Mouse (Mus musculus) gastrocnemius, adult 2 months (tissue): ENCODE data around the gene B4galnt1. TPM values are rescaled to one million over a fixed set of nuclear protein-coding genes. Genes with fewer than 3 reads are reported as not detected.

Source experiments
- DNase-seq: peaks from one replicate; pipeline ENCODE4 v3.0.0; 2022
- H3K27ac ChIP-seq: fragments of 200-600 bp; 2 replicates; pipeline ENCODE4 v1.8.1; 2022; ENCODE audit warnings: mild to moderate bottlenecking
- H3K4me3 ChIP-seq: fragments of 200-600 bp; 2 replicates; pipeline ENCODE4 v1.8.1; 2022; ENCODE audit warnings: mild to moderate bottlenecking, moderate library complexity
- CTCF ChIP-seq: fragments of 200-600 bp; IDR thresholded peaks from 2 replicates; pipeline ENCODE4 v1.8.1; 2022; ENCODE audit warnings: antibody characterized with exemption, mild to moderate bottlenecking, moderate library complexity
- intact Hi-C: fragments of 180-260 bp; cut with DNase I; formaldehyde crosslinking; loops from one replicate; pipeline ENCODE4 v1.15.1; 2025
- long read RNA-seq, 2 experiments: library from polyadenylated mRNA; stranded (forward); transcript quantifications; one replicate each; pipeline ENCODE4 v2.0.0; 2021
- total RNA-seq, 2 experiments: library from RNA; stranded (reverse); gene quantifications; 2 replicates each; pipeline ENCODE4 v1.2.3; 2021

B4galnt1 gene
- total RNA-seq: under 1 TPM; 0.66 to 0.89 TPM
- long read RNA-seq, experiment 1, partial matches to known transcripts: 0 of 3 reads
- long read RNA-seq, experiment 1, other reads (novel, unspliced or antisense): 0 of 3 reads
- long read RNA-seq, experiment 2, partial matches to known transcripts: 0 of 2 reads
- long read RNA-seq, experiment 2, other reads (novel, unspliced or antisense): 1 of 2 reads

GRCm38 (mm10) chr10:127164631-127165353 lies at the start of gene B4galnt1:
Gene B4galnt1, plus strand, starts transcription at chr10:127165225.
- peak; percentile 81 for DNase-seq
- peak; percentile 92 for TF ChIP-seq CTCF
- Histone ChIP-seq H3K27ac (peak within 1 kb of the TSS; percentile 75), H3K4me3 (peak within 1 kb of the TSS; percentile 82)
- intact Hi-C loops: loop anchor here (5.0 kb wide), 1 partner anchor 42 kb away; the partner anchor contains the start of gene Os9

GRCm38 (mm10) chr10:127118470-127118869 lies 46.6 kb upstream of the B4galnt1 start:
- Histone ChIP-seq H3K4me3 (no peak overlapping the region), H3K27ac (no peak overlapping the region)
- intact Hi-C loops: no loop called here
- no peak for TF ChIP-seq CTCF
- DNase-seq: no peak

- Histone ChIP-seq H3K27ac (no peak overlapping the region), H3K4me3 (no peak overlapping the region)
- no peak for DNase-seq
- intact Hi-C loops: no loop called here
- no peak for TF ChIP-seq CTCF
Observed at GRCm38 (mm10) chr10:127119229-127119628, 45.8 kb upstream of the B4galnt1 start.

GRCm38 (mm10) chr10:127120301-127121065 lies 44.5 kb upstream of the B4galnt1 start:
- no peak for TF ChIP-seq CTCF
- peak overlapping the region; percentile 83 for H3K27ac ChIP-seq
- peak overlapping the region; percentile 92 for H3K4me3 ChIP-seq
- intact Hi-C loops: loop anchor here (5.0 kb wide), 1 partner anchor 47 kb away; the partner anchor contains the start of gene B4galnt1
- no peak for DNase-seq

GRCm38 (mm10) chr10:127121066-127121477 lies 44.0 kb upstream of the B4galnt1 start, which contains the start of gene Os9:
Gene Os9, minus strand, starts transcription at chr10:127121131.
- no peak for TF ChIP-seq CTCF
- H3K27ac ChIP-seq: peak within 1 kb of the TSS; percentile 83
- intact Hi-C loops: loop anchor here (5.0 kb wide), 1 partner anchor 46 kb away; the partner anchor contains the start of gene B4galnt1
- H3K4me3 ChIP-seq: peak within 1 kb of the TSS; percentile 92
- peak; percentile 96 for DNase-seq

- no peak for TF ChIP-seq CTCF
- DNase-seq: no peak
- Histone ChIP-seq H3K4me3 (no peak overlapping the region), H3K27ac (no peak overlapping the region)
- intact Hi-C loops: loop anchor here (5.0 kb wide), 1 partner anchor 45 kb away; the partner anchor contains the start of gene B4galnt1
Observed at GRCm38 (mm10) chr10:127122018-127122417, 43.0 kb upstream of the B4galnt1 start.

- DNase-seq: no peak
- Histone ChIP-seq H3K4me3 (no peak overlapping the region), H3K27ac (no peak overlapping the region)
- intact Hi-C loops: loop anchor here (5.0 kb wide), 1 partner anchor 44 kb away; the partner anchor contains the start of gene B4galnt1
- TF ChIP-seq CTCF: no peak
Observed at GRCm38 (mm10) chr10:127122784-127123435, 42.1 kb upstream of the B4galnt1 start.

GRCm38 (mm10) chr10:127123436-127123805 lies 41.6 kb upstream of the B4galnt1 start:
- Histone ChIP-seq H3K27ac (no peak overlapping the region), H3K4me3 (no peak overlapping the region)
- DNase-seq: peak; percentile 67
- peak; percentile 80 for TF ChIP-seq CTCF
- intact Hi-C loops: loop anchor here (5.0 kb wide), 1 partner anchor 44 kb away; the partner anchor contains the start of gene B4galnt1

GRCm38 (mm10) chr10:127125210-127126001 lies 39.6 kb upstream of the B4galnt1 start:
- intact Hi-C loops: no loop called here

GRCm38 (mm10) chr10:127126579-127126978 lies 38.4 kb upstream of the B4galnt1 start:
- no peak for DNase-seq
- H3K4me3 ChIP-seq: no peak overlapping the region
- H3K27ac ChIP-seq: no peak overlapping the region
- TF ChIP-seq CTCF: no peak
- intact Hi-C loops: no loop called here

More at GRCm38 (mm10) chr10:127125210-127126001, 39.6 kb upstream of the B4galnt1 start:
- no peak for DNase-seq
- H3K4me3 ChIP-seq: no peak overlapping the region
- H3K27ac ChIP-seq: no peak overlapping the region
- TF ChIP-seq CTCF: peak; percentile 28; the same call in 1 of the 2 replicates

GRCm38 (mm10) chr10:127127711-127128279 lies 37.2 kb upstream of the B4galnt1 start:
- TF ChIP-seq CTCF: no peak
- intact Hi-C loops: no loop called here
- no peak for DNase-seq
- no peak overlapping the region for H3K27ac ChIP-seq
- H3K4me3 ChIP-seq: no peak overlapping the region
